Mouse (Mus musculus): ENCODE data around the gene Brpf1. TPM values are rescaled to one million over a fixed set of nuclear protein-coding genes. Genes with fewer than 3 reads are reported as not detected.

Brpf1 gene
- polyA plus RNA-seq, 1 experiment from 2014 or later: 15.8 TPM

DNA sequence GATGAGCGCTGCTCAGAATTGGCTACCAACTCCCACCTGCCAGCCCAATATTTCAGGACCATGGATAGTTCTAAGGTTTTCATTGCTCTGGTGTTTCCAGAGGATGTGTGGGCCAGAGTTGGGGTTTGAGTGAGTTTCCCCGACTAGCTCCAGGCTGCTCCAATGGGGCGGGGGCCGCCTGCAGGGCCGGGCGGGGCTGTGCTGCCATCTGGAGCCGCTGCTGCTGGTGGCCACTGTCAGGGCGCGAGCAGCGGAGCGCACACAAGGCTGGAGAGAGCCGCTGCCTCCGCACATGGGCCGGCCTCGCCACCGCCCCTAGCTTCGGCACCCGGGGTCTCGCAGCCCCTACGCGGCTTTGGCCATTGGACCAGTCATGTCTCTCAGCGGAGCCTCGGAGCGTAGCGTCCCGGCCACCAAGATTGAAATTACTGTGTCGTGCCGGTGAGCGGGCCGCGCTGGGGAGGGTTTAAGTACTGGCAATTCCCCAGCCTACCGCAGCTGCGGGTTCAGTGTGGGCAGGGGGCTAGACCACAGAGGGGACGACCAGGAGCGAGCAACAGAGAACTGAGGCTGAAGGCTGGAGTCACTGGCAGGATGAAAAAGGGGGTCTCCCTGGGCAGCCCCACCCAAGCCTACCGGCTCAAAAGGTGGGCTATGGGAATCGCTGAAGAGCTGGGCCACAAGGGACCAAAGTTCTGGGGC, 24.7 kb upstream of the Brpf1 start, which contains the start of gene Cpne9:
Cpne9 (plus strand) TSS at position 207 of the 702 bp plus-strand sequence.
- H3K27ac ChIP-seq (ENCODE audit: low read depth, low read length): no peak within 1 kb of the TSS
- peaks cover 32% of the 10 kb centered on the region for H3K27me3 ChIP-seq (replicated peaks; ENCODE audit: control insufficient read depth, insufficient read depth, low read length)
- peak within 1 kb of the TSS; percentile 25 for H3K4me3 ChIP-seq (ENCODE audit: low read depth, low read length)
- H3K36me3 ChIP-seq (ENCODE audit: control insufficient read depth, insufficient read depth, low read length): peaks cover 24% of the 10 kb centered on the region
- peak within 1 kb of the TSS; percentile 50 for H3K4me2 ChIP-seq (ENCODE audit: low read length)
- WGBS: 2% methylated on average over 37 of the region's 37 CpGs
- H3K9me3 ChIP-seq (replicated peaks; ENCODE audit: control insufficient read depth, low read length): no peaks in the 10 kb centered on the region
- peak within 1 kb of the TSS; percentile 46; the same call in 1 of the 2 replicates for H3K9ac ChIP-seq (ENCODE audit: low read length)
- peak; percentile 39 for DNase-seq (ENCODE audit: low spot score)
- H3K4me1 ChIP-seq (ENCODE audit: control insufficient read depth, insufficient read depth, low read length): peaks cover 5% of the 10 kb centered on the region; the same call in 1 of the 2 replicates
- ATAC-seq: peak; percentile 77

DNA sequence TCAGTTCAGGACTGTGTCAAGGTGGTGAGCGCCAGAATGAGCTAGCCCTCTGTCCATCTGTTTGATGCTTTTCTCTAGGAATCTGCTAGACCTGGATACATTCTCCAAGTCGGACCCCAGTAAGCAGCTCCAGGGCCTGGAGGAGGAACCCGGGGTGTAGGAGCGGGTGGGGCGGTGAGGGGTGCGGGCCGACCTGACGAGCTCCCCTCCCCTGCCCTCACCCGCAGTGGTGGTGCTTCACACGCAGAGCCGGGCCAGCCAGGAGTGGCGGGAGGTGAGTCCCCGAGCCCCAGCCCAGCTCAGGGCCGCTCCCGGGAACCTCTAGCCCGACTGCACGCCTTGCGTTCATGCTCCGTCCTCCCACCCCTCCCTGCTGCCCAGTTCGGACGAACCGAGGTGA, 24.0 kb upstream of the Brpf1 start:
- no peaks in the 10 kb centered on the region for H3K9me3 ChIP-seq (replicated peaks; ENCODE audit: control insufficient read depth, low read length)
- no peak overlapping the region for H3K27ac ChIP-seq (ENCODE audit: low read depth, low read length)
- H3K27me3 ChIP-seq (replicated peaks; ENCODE audit: control insufficient read depth, insufficient read depth, low read length): peaks cover 32% of the 10 kb centered on the region
- whole genome bisulfite sequencing: under 1% methylated on average over 22 of the region's 22 CpGs
- H3K4me2 ChIP-seq (ENCODE audit: low read length): peak overlapping the region; percentile 50
- peaks cover 5% of the 10 kb centered on the region; the same call in 1 of the 2 replicates for H3K4me1 ChIP-seq (ENCODE audit: control insufficient read depth, insufficient read depth, low read length)
- peaks cover 18% of the 10 kb centered on the region for H3K36me3 ChIP-seq (ENCODE audit: control insufficient read depth, insufficient read depth, low read length)
- no peak overlapping the region for H3K9ac ChIP-seq (ENCODE audit: low read length)
- ATAC-seq (peak; percentile 27), DNase-seq (ENCODE audit: low spot score) (no peak)
- H3K4me3 ChIP-seq (ENCODE audit: low read depth, low read length): peak overlapping the region; percentile 16; the same call in 1 of the 2 replicates

DNA sequence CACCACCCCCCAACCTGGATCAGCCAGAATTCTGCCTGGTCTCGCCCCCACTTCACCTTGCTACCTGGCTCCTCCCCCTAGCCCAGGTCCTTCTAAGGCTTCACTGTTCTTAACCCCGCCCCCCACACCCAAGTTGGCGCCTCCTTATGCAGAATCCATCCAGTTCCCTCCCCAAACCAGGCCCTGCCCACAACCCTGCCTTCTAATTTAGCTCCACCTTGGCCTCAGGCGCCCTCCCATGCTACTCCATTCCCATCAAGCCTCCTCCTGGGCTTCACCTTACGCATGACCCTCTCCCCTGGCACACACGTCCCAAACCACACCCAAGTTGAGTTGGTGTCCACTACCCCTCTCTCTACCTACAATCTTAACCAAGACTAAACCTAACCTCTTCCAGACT, 23.4 kb upstream of the Brpf1 start:
- Histone ChIP-seq H3K4me3 (ENCODE audit: low read depth, low read length) (no peak overlapping the region), H3K27me3 (replicated peaks; ENCODE audit: control insufficient read depth, insufficient read depth, low read length) (peaks cover 32% of the 10 kb centered on the region), H3K27ac (ENCODE audit: low read depth, low read length) (no peak overlapping the region), H3K36me3 (ENCODE audit: control insufficient read depth, insufficient read depth, low read length) (peaks cover 13% of the 10 kb centered on the region; the same call in 1 of the 2 replicates), H3K4me1 (ENCODE audit: control insufficient read depth, insufficient read depth, low read length) (peaks cover 5% of the 10 kb centered on the region; the same call in 1 of the 2 replicates), H3K4me2 (ENCODE audit: low read length) (no peak overlapping the region), H3K9me3 (replicated peaks; ENCODE audit: control insufficient read depth, low read length) (no peaks in the 10 kb centered on the region), H3K9ac (ENCODE audit: low read length) (no peak overlapping the region)
- no peak for ATAC-seq
- no peak for DNase-seq (ENCODE audit: low spot score)
- WGBS: 2% methylated on average over 6 of the region's 6 CpGs

DNA sequence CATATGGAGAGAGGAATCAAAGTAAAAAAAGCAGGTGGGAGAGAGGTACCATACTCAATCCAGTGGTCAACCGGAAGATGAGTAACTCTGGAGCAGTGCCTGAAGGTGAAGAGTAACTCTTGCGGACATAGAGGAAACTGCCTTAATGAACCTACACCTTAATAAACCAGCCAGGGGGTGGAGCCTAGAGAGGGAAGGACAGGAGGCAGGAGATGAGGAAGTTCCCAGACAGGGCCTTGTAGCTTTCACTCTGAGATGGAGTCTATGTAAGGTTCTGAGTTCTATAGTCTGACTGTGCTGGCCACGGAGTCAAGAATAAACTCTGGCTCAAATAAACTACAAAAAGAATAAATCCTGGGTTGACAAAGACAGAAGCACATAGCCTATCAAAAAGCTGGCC, 22.0 kb upstream of the Brpf1 start:
- Histone ChIP-seq H3K9ac (ENCODE audit: low read length) (no peak overlapping the region), H3K9me3 (replicated peaks; ENCODE audit: control insufficient read depth, low read length) (no peaks in the 10 kb centered on the region), H3K4me1 (ENCODE audit: control insufficient read depth, insufficient read depth, low read length) (peaks cover 5% of the 10 kb centered on the region; the same call in 1 of the 2 replicates), H3K36me3 (ENCODE audit: control insufficient read depth, insufficient read depth, low read length) (peaks cover 7% of the 10 kb centered on the region; the same call in 1 of the 2 replicates), H3K27ac (ENCODE audit: low read depth, low read length) (no peak overlapping the region), H3K4me2 (ENCODE audit: low read length) (no peak overlapping the region), H3K4me3 (ENCODE audit: low read depth, low read length) (no peak overlapping the region), H3K27me3 (replicated peaks; ENCODE audit: control insufficient read depth, insufficient read depth, low read length) (peaks cover 32% of the 10 kb centered on the region)
- DNase-seq (ENCODE audit: low spot score): no peak
- no peak for ATAC-seq
- WGBS: 73% methylated on average over 3 of the region's 3 CpGs

DNA sequence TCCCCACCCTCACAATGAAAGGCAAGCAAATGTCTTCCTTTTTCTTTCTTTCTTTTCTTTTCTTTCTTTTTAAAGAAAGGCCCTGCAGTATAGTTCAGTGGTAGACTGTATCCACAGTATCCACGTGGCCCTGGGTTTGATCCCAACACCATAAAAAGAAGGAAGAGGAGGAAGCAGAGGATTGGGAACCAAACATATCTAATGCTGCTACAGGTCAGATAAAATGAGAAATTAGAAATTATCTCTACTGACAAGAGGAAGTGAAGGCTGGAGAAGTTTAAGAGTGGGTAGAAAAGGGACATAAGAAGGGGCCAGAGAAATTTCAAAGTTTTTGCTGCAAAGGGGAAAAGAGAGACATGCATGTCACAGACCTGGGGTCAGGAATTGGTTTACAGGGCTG, 20.6 kb upstream of the Brpf1 start:
- WGBS: 79% methylated on average over 1 of the region's 1 CpGs
- ATAC-seq: no peak
- Histone ChIP-seq H3K27me3 (replicated peaks; ENCODE audit: control insufficient read depth, insufficient read depth, low read length) (peaks cover 32% of the 10 kb centered on the region), H3K4me1 (ENCODE audit: control insufficient read depth, insufficient read depth, low read length) (peaks cover 5% of the 10 kb centered on the region; the same call in 1 of the 2 replicates), H3K4me2 (ENCODE audit: low read length) (no peak overlapping the region), H3K9me3 (replicated peaks; ENCODE audit: control insufficient read depth, low read length) (no peaks in the 10 kb centered on the region), H3K27ac (ENCODE audit: low read depth, low read length) (no peak overlapping the region), H3K4me3 (ENCODE audit: low read depth, low read length) (no peak overlapping the region), H3K9ac (ENCODE audit: low read length) (no peak overlapping the region), H3K36me3 (ENCODE audit: control insufficient read depth, insufficient read depth, low read length) (no peaks in the 10 kb centered on the region)
- DNase-seq (ENCODE audit: low spot score): no peak

DNA sequence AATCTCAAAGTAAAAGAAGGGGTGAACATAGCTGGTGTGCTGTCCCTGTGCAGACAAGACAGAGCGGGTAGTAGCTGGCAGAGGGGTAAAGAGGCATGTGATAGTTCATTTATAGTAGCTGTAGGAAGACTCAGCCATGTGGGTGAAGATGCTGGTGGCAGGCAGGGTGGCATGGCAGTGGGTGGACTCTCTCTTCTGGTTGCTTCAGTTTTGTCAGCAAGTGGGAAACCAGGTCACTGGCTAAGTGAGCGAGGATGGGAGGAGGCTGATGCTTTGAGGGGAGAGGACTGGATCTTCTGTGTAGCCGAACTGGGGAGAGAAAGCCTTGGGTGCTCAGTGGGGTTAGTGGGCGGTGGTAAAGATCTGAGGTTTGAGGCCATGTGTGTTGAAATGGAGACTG, 19.7 kb upstream of the Brpf1 start:
- WGBS: 67% methylated on average over 4 of the region's 4 CpGs
- Histone ChIP-seq H3K4me2 (ENCODE audit: low read length) (no peak overlapping the region), H3K27ac (ENCODE audit: low read depth, low read length) (no peak overlapping the region), H3K9ac (ENCODE audit: low read length) (no peak overlapping the region), H3K4me3 (ENCODE audit: low read depth, low read length) (no peak overlapping the region), H3K36me3 (ENCODE audit: control insufficient read depth, insufficient read depth, low read length) (no peaks in the 10 kb centered on the region), H3K9me3 (replicated peaks; ENCODE audit: control insufficient read depth, low read length) (no peaks in the 10 kb centered on the region), H3K4me1 (ENCODE audit: control insufficient read depth, insufficient read depth, low read length) (peaks cover 3% of the 10 kb centered on the region; the same call in 1 of the 2 replicates), H3K27me3 (replicated peaks; ENCODE audit: control insufficient read depth, insufficient read depth, low read length) (peaks cover 23% of the 10 kb centered on the region)
- DNase-seq (ENCODE audit: low spot score): no peak
- no peak for ATAC-seq

DNA sequence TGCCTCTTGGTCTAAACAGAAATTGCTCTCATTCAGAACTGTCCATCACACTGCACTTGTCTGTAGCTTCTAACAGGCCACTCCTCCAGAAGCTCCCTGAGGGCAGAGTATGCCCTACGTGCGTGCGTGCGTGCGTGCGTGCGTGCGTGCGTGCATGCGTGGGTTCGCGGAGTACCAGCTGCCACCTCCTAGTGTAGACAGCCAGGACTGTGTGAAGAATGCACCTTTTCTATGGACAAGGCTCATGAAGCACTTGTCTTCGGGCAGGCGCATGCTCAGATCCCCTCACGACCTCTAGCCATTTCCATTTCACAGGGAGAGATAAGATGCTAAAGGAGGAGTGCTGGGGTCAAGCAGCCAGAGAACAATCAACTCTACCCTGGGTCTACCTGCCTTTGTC, 17.6 kb upstream of the Brpf1 start:
- no peaks in the 10 kb centered on the region for H3K4me1 ChIP-seq (ENCODE audit: control insufficient read depth, insufficient read depth, low read length)
- no peak overlapping the region for H3K4me2 ChIP-seq (ENCODE audit: low read length)
- H3K27ac ChIP-seq (ENCODE audit: low read depth, low read length): no peak overlapping the region
- H3K27me3 ChIP-seq (replicated peaks; ENCODE audit: control insufficient read depth, insufficient read depth, low read length): peaks cover 4% of the 10 kb centered on the region
- DNase-seq (ENCODE audit: low spot score): no peak
- no peak overlapping the region for H3K9ac ChIP-seq (ENCODE audit: low read length)
- 93% methylated on average over 15 of the region's 15 CpGs for WGBS
- H3K36me3 ChIP-seq (ENCODE audit: control insufficient read depth, insufficient read depth, low read length): no peaks in the 10 kb centered on the region
- ATAC-seq: no peak
- H3K4me3 ChIP-seq (ENCODE audit: low read depth, low read length): no peak overlapping the region
- H3K9me3 ChIP-seq (replicated peaks; ENCODE audit: control insufficient read depth, low read length): no peaks in the 10 kb centered on the region

DNA sequence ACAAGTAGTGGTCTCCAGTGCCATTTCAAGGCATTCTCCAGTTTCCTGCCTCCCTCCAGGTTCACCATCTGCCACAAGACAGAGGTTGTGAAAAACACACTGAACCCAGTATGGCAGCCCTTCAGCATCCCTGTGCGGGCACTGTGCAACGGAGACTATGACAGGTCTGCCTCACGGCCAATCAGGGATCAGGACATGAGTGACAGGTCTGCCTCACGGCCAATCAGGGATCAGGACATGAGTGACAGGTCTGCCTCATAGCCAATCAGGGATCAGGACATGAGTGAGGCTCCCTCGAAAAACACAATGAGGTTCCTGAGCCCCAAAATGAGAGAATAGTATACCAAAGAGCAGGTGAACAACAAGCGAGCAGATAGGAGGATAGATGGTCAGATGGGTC, 16.6 kb upstream of the Brpf1 start:
- no peaks in the 10 kb centered on the region for H3K4me1 ChIP-seq (ENCODE audit: control insufficient read depth, insufficient read depth, low read length)
- 70% methylated on average over 6 of the region's 6 CpGs for WGBS
- DNase-seq (ENCODE audit: low spot score) (no peak), ATAC-seq (no peak)
- no peak overlapping the region for H3K4me2 ChIP-seq (ENCODE audit: low read length)
- H3K27me3 ChIP-seq (replicated peaks; ENCODE audit: control insufficient read depth, insufficient read depth, low read length): no peaks in the 10 kb centered on the region
- no peak overlapping the region for H3K4me3 ChIP-seq (ENCODE audit: low read depth, low read length)
- no peaks in the 10 kb centered on the region for H3K9me3 ChIP-seq (replicated peaks; ENCODE audit: control insufficient read depth, low read length)
- no peak overlapping the region for H3K9ac ChIP-seq (ENCODE audit: low read length)
- no peaks in the 10 kb centered on the region for H3K36me3 ChIP-seq (ENCODE audit: control insufficient read depth, insufficient read depth, low read length)
- H3K27ac ChIP-seq (ENCODE audit: low read depth, low read length): no peak overlapping the region

DNA sequence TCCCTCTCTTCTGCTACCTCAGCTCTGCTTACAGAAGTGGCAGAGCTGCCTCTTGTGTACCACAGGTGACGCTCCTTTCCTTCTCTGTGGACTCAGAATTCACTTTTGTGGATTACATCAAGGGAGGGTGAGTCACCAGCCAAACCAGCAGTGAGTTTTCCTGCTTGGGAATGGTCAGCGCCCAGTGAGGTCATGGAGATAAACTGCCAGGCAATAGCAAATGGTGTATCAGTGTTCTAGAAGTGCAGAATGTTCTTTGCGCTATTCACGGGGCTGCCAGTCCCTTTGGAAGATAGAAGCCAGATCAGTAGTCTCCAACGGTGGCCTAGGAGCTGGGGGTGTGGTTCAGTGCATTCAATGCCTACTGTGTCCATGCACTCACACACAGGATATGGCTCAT, 14.0 kb upstream of the Brpf1 start:
- WGBS: 65% methylated on average over 5 of the region's 5 CpGs
- Histone ChIP-seq H3K4me3 (ENCODE audit: low read depth, low read length) (no peak overlapping the region), H3K4me2 (ENCODE audit: low read length) (no peak overlapping the region), H3K9ac (ENCODE audit: low read length) (no peak overlapping the region), H3K27ac (ENCODE audit: low read depth, low read length) (no peak overlapping the region), H3K4me1 (ENCODE audit: control insufficient read depth, insufficient read depth, low read length) (no peaks in the 10 kb centered on the region), H3K9me3 (replicated peaks; ENCODE audit: control insufficient read depth, low read length) (no peaks in the 10 kb centered on the region), H3K27me3 (replicated peaks; ENCODE audit: control insufficient read depth, insufficient read depth, low read length) (no peaks in the 10 kb centered on the region), H3K36me3 (ENCODE audit: control insufficient read depth, insufficient read depth, low read length) (no peaks in the 10 kb centered on the region)
- ATAC-seq (no peak), DNase-seq (ENCODE audit: low spot score) (no peak)
